Mouse (Mus musculus) kidney, adult 18-20 months (tissue): ENCODE results near the gene Acsl5.
A peak's percentile ranks its signal among the peaks of the same experiment; 100 is the strongest.

Experiments used
- DNase-seq: peaks from one replicate; pipeline ENCODE4 v3.0.0; 2021

Gene Acsl5

DNA sequence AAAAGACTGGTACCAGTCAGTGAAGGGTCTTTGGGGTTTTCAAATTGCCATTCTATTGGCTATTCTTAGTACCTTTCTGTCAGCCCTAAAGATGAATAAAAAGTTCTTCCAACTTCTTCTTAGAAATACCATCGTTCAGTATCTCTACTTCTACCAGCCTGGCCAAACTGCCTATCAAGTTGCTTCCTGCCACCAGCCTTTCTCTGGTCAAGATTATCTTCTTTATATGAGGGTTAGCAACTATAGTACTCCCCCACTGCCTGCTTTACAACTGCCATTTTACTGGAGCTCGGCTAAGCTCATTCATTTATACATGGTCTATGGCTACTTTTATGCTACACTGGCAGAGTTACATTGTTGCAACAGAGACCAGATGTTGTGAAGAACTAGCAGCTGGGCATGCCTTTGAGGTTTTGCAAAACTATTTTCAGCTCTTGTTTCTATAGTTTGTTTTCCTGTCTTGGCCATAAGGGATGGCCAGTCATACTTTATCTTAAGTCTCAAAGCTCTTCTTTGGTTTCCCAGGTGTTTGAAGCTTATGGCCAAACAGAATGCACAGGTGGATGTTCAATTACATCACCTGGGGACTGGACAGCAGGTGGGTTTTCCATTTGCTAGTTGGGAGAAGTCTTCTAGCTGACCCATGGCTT, 39.0 kb downstream of the Acsl5 start:
- no peak for DNase-seq

DNA sequence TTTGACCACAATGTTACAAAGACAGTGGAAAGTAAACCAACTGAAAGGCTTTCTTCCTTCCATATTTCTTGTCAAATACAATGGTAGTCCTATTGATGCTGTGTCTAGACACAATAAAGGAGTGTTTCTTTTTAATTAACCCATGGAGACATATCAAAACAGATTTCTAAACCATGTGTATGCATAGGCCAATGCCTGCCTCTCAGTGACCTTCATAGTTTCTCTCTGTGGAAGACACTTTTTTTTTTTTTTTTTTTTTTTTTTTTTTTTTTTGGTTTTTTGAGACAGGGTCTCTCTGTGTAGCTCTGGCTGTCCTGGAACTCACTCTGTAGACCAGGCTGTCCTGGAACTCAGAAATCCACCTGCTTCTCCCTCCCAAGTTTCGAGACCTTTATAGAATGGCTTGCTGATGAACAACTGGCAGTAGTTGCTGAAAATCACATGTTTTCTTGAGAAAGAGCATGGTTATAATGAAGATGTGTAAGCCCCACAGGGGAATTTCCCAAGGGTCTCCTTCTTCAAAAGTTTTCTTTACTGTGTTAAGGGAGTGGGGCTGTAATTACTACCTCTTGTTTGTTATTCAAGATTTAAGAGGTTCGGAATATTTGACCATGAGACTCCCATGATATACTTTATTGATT, 40.6 kb downstream of the Acsl5 start:
- no peak for DNase-seq

GRCm38 (mm10) chr19:55293175-55293574, 41.4 kb downstream of the Acsl5 start:
- no peak for DNase-seq

DNA sequence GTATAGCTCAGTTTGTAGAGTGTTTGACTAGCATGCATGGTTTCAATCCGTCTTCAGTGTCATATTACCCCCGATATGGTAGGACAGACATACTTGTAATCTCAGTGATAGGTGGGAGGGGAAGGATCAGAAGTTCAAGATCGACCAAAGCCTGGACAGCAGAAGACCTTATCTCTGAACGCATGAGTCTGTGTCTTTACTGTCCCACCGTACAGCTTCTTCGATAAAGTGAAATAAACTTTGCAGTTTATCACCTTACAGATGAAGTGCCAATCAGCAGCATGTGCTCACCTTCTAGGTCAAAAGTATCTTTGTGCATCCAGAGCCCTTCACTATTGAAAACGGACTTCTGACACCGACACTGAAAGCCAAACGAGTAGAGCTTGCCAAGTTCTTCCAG, 43.3 kb downstream of the Acsl5 start:
- DNase-seq = no peak

- no peak for DNase-seq
Observed at GRCm38 (mm10) chr19:55295556-55295955, 43.8 kb downstream of the Acsl5 start.

DNA sequence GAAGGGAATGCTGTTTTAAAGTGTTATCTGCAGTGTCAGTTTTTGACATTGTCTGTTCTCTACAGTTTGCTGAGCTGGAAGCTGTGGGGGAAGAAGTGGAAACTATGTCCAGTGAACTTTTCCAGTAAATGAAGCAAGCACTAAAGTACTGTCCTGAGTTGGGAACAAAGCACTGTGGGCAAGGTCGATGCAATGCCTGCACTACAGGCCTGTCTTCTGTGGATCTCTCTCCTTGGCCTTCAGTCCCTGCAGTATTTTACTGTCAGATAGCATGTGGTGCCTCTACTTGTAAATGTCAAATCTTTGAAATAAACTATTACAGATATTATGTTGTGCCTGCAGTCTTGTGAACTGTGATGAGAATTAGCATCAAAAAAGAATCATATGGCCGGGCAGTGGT, 44.6 kb downstream of the Acsl5 start:
- DNase-seq = no peak

DNA sequence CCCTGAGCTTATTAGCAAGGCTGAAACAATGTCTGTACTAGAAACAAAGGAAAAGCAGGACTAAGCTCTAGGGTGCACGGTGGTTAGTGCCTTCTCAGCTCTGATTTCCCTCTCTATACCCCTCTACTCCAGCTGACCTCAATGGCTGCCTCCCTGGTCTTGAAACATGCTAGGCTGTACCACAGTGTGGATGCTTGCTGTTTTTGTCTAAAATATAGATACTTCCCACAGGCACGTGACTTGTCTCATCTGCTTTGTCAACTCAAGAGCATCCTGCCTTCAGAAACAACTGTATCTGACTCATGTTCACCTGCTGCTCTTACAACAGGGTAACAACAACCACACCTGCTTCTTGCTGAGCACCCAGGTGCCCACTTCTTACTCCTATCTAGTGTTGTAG, 45.8 kb downstream of the Acsl5 start:
- DNase-seq = no peak

DNA sequence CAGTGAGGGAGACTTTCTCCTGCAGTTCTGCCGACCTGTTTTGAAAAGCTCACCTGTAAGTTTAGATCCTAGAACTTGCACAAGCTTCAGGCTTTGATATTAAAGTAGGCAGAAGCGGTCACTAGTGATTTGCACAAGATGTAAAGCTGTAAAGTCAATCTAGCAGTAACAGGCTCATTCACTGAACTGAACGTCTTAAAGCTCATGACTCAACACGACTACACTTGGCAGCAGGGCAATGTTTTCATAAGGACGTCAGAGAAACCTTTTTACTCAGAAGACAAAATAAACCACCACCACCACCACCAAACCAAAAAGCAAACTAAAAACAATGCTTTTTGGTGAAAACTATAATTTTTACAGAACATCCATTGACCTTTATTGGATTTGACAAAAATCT, 46.2 kb downstream of the Acsl5 start:
- DNase-seq = no peak

DNA sequence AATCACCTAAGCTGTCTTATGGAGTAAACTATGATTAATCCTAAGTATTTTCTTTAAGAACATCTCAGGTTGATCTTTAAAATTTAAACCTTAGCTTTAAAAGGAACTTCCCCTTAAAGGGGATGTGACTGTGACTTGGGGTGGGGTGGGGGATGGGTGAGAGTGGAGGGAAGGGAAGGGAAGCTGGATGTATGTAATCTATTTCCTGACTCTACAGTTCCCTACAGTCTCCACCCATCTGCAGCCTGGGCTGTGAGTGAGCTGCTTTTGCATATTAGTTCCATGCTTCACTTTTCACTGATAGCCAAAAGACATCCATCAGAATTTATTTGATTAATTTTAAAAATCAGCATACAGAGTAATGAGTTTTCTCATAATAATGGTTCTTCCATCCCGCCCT, 47.6 kb downstream of the Acsl5 start:
- no peak for DNase-seq

GRCm38 (mm10) chr19:55300525-55300924, 48.8 kb downstream of the Acsl5 start:
- DNase-seq = no peak

GRCm38 (mm10) chr19:55305024-55305423, 53.3 kb downstream of the Acsl5 start:
- no peak for DNase-seq

DNA sequence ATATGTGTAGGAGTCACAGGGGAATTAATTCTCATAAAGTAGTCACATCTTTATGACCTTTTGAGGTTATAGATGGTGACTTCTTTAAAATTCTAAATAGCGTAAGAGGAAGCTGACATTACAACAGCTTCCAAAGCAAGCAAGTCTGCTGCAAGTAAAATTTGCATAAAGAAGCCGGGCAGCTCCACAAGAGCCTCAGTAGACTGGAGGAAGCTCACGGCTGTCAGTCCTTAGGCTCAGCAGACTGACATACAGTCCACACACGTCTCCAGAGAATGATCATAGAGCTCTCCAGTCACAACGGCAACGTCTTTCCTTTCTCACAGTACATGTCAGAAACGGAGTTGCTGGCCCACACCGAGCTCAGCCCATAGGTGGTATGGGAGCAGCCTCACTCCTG, 60.1 kb downstream of the Acsl5 start:
- no peak for DNase-seq

DNA sequence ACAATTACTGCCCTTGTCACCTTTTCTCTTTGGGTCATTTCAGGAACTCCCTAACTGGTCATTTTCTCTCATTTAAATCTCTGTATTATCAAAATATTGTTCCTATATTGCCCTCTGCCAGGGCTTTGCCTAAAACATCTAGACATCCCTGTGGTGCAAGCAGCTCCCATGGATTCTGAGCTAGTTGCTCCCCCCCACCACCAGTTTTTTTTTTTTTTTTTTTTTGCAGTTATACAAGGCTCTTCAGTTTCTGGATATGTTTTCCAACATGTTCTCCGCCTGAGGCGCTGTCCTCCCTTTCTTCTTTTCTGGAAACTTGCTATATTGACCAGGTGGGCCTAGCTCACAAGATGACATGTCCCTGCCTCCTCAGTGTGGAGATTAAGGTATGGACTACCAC, 61.9 kb downstream of the Acsl5 start:
- no peak for DNase-seq

GRCm38 (mm10) chr19:55315452-55316108, 63.8 kb downstream of the Acsl5 start, which contains the start of gene Zdhhc6:
Zdhhc6 (minus strand) TSS chr19:55316032.
- peak; percentile 91 for DNase-seq

GRCm38 (mm10) chr19:55316109-55316714, 64.5 kb downstream of the Acsl5 start, which contains the start of gene Vti1a:
Vti1a (plus strand) TSS chr19:55316295.
- DNase-seq = peak; percentile 92

GRCm38 (mm10) chr19:55316901-55317300, 65.2 kb downstream of the Acsl5 start:
- no peak for DNase-seq

DNA sequence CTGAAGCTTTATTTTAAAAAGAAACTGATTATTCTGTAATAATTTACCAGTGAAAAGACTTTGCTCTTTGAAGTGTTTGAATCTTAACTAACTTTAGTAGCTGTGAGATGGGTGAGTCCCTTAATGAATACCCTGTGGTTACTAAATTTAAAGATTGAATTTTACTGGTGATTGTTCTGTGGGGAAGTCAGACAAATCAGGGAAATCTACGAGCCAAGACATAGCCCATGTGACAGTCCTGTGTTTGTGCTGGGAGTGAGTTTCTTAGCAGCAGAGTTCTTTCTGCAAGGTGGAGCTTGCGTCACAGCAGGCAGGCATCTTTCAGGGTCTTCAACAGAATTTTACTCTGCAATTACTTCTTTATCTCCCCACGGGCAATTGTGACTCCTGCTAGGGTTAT, 67.3 kb downstream of the Acsl5 start:
- no peak for DNase-seq

DNA sequence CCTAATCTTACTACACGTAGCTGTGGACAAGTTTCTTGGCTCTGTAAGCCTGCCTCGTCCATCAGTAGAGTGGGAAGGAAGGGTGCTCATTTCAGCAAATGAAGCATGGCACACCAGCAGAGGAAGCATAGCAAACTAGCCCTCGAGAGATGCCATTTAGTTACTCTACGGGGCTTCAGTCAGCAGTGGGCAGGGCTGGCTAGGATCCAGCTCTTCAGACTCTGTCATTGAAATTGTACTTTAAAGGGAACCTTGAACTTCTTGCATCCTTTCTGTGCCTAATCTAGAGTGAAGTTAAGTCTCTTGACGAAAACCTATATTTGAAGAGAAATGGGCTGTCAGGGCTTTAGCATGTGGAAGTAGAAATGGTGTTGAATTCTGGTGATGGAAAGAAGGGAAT, 67.8 kb downstream of the Acsl5 start:
- DNase-seq = no peak

GRCm38 (mm10) chr19:55322604-55323003, 70.9 kb downstream of the Acsl5 start:
- DNase-seq = no peak

GRCm38 (mm10) chr19:55327510-55327909, 75.8 kb downstream of the Acsl5 start:
- no peak for DNase-seq

GRCm38 (mm10) chr19:55331776-55332175, 80.0 kb downstream of the Acsl5 start:
- no peak for DNase-seq

- peak; percentile 63 for DNase-seq
Observed at GRCm38 (mm10) chr19:55332641-55333268, 81.0 kb downstream of the Acsl5 start.

DNA sequence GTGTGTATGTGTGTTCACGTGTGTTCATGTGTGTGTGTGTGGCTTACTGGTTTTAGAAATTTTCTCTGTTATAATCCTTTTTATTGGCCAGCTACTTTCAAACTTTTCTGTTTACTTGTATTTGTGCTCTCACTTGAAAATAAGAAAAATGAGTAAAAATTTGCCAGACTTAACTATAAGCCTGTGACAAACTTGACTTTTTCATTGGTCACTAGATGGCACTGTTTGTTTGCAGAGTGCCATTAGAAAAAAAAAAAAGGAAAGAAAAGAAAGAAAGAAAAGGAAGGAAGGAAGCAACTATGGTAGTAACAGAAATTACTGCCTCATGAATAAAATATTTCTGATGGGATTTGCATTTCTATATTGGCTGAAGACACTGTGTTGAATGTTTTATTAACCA, 84.1 kb downstream of the Acsl5 start:
- DNase-seq = no peak
